Mouse (Mus musculus) cerebellum, postnatal 25 days (tissue): ENCODE measurements around the gene Prss42.
"Not testable (repeated sequence)": the region's sequence is repeated elsewhere in the genome, so short reads cannot be mapped to it uniquely, and the experiment has no call there.

Experiments
- DNase-seq, 2 experiments: peaks; one replicate each; pipeline ENCODE4 v3.0.0; 2021; ENCODE audit warnings: mixed read lengths in 2 of 2

Prss42 gene

GRCm38 (mm10) chr9:110790462-110790861, 7.5 kb upstream of the Prss42 start:
- DNase-seq: no peak

- DNase-seq: no peak
Observed at GRCm38 (mm10) chr9:110797013-110797412, 953 bp upstream of the Prss42 start.

- no peak for DNase-seq
Observed at GRCm38 (mm10) chr9:110800834-110801479, 3.0 kb downstream of the Prss42 start.

DNA sequence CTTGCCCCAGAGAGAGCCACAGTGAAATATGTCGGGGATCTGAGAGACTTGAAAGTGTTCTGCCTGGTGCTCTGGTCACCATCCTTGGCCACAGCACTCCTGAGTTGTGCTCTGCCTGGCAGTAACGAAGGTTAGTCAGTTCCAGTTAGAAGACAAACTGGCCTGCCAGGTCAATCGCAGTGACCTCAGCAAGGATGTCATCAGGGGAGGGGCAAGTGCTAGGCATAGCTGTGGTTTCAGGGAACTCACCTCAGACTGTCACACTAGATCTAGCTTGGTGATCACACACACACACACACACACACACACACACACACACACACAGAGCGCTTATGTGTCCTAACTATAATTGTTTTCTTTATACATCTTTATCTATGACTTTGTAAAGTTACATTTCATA, 5.3 kb downstream of the Prss42 start:
- DNase-seq: no peak

DNA sequence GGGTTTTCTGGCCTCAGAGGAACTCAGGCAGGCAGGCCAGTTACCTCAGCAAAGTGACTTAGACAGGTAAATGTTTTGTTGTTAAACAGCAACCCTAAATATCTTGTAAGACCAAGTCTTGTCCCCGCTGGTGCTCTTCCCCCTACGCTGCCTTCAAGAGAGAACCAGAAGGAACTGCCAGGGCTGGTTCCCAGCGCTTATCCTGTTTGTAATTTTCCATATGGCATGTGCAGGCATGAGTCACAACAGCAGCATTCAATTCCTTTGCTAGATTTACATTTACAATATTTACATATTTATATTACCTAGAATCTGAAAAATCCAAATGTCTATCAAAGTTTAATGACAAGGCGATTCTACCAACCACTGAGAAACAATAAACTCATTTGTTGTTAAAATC, 12.1 kb downstream of the Prss42 start:
- DNase-seq: no peak

DNA sequence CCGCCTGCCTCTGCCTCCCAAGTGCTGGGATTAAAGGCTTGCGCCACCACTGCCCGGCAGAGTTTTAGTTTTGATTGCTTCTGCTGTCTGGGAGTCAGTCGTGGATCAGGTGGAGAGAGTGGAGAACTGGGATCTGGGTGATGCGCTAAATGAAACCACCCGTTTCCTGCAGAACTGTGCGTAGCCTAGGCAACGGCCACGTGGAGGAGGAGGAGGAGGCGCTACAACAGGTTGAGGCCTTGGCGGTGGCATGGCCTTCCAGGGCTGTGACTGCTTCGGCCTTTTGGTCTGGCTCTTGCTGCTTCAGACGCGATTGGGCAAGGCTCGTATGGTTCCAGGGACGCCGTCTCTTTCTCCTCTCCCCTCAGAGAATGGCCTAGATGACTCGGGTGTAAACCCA, 15.8 kb downstream of the Prss42 start, which contains the start of gene Prss44:
Prss44 (plus strand) TSS at position 206 of the 400 bp plus-strand sequence.
- DNase-seq: no peak

- not testable (repeated sequence) for DNase-seq
Observed at GRCm38 (mm10) chr9:110820546-110820945, 22.6 kb downstream of the Prss42 start.

GRCm38 (mm10) chr9:110821436-110821835, 23.5 kb downstream of the Prss42 start:
- DNase-seq: no peak

GRCm38 (mm10) chr9:110825426-110825825, 27.5 kb downstream of the Prss42 start:
- no peak for DNase-seq

DNA sequence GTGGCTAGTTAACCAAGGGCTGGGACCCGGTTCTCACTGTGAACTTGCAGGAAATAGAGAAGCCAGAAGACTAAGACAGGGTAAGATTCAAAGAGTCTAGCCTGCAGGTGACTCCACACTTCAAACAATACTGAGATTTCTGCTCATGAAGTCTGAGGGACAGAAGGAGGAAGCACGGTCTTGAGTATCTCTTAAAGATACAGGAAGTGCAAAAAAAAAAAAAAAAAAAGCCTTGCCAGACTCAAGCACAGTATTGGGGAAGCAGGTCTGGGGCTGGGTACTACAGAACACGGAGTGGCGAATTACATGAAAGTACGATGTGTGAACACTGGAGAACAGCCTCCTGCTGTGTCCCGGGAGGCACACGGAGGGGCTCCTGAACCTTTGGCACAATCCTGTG, 27.9 kb downstream of the Prss42 start:
- no peak for DNase-seq

DNA sequence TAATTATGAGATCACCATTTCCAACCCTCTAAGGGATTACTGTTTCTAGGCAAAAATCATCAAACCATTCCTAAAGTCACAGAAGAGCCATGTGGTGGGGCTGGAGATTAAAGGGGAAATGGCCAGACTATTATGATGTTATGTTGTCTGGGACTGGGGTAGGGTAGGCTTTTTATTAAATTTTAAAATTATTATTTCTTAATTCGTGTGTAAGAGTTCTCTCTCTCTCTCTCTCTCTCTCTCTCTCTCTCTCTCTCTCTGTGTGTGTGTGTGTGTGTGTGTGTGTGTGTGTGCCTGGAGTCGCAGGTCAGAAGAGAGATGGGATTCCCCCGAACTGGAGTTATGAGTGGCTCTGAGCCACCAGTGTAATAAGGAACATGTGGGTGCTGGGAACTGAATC, 28.4 kb downstream of the Prss42 start, which contains the start of gene Prss43:
Prss43 (plus strand) TSS at position 301 of the 400 bp plus-strand sequence.
- DNase-seq: no peak

GRCm38 (mm10) chr9:110833021-110833420, 35.1 kb downstream of the Prss42 start:
- no peak for DNase-seq

DNA sequence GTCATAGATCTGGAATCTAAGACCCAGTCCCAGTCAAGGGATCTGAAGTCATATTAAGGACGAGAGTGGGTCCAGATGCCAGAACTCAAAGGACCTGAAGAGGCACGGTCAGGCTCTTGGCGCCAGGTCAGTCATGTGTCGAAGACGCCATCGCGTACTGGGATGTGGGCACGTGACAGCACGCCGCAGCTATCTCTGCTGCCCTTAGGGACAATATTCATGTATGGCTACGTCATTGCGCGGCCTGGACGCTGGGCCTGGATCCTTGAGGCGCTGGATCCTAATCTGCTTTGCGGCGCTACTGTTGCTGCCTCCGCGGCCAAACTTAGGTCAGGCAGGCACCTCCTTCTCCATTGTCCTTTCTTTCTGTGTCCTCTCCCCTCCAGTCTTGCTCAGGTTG, 36.4 kb downstream of the Prss42 start, which contains the start of gene Prss45:
Prss45 (plus strand) TSS at position 178 of the 400 bp plus-strand sequence.
- DNase-seq: no peak

GRCm38 (mm10) chr9:110834961-110835360, 37.0 kb downstream of the Prss42 start:
- no peak for DNase-seq

DNA sequence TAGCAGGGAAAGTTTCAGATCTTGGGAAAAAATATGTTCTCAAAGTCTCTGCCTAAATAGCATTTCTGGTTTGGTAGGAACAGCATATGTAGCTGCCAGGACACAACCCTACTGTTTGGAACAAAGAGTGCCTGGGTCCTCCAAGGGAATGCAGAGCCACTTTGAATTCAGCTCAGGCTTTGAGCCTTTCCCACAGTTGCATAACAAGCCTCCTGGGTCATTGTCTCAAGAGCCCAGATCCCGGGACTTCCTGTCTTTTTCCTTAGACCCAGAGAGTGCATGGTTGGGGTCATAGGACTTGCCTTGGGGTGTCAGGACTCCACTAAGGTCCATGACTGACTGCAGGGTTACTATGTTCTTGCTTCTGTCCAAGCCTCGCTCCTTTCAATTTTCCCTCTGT, 38.1 kb downstream of the Prss42 start:
- no peak for DNase-seq

GRCm38 (mm10) chr9:110840905-110841304, 42.9 kb downstream of the Prss42 start:
- DNase-seq: no peak

DNA sequence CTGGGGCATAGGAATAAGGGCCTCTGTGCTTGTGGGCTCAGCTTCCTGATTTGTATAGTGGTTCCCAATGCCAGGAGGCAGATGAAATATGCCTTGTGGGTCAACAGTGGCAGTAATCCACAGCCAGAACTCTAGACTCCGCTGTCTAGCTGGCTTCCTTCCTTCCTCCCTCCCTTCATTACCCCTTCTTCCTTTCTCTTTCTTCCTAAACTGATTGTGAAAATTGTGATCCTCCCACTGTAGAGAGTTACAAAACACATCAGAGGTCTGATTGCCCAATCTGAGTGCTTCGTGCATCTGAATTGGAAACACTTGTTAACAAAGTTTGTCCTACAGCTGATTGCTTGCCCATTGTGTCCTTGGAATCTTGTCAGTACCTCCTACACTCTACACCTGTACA, 43.5 kb downstream of the Prss42 start:
- DNase-seq: no peak

DNA sequence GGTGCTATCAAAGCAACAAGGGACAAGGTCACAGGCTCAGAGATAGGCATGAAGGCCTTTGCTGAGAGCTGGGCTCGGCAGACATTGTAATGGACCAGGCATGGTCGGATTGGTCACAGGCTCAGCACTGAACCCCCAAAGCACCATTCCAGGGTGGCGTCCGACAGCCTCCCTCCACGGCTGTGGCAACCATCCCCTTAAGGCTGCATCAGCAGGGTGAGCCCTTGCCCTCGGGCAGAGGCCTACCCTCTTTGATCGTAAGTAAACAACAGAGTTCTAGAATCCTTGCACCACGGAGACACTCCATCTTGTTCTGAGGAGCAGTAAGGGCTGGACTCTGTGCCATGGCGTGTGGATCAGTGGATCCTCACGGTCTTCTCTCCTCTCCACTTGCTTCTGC, 46.2 kb downstream of the Prss42 start, which contains the start of gene Prss46:
Prss46 (plus strand) TSS at position 301 of the 400 bp plus-strand sequence.
- no peak for DNase-seq

- no peak for DNase-seq
Observed at GRCm38 (mm10) chr9:110849162-110849561, 51.2 kb downstream of the Prss42 start.
